Mouse (Mus musculus): ENCODE measurements around the gene Atg2b. TPM values are rescaled to one million over a fixed set of nuclear protein-coding genes. Genes with fewer than 3 reads are reported as not detected.

The Atg2b gene
- polyA plus RNA-seq, 1 experiment from 2014 or later: 15.8 TPM

- Histone ChIP-seq H3K27ac (no peak overlapping the region), H3K4me3 (no peak overlapping the region), H3K27me3 (replicated peaks) (no peaks in the 10 kb centered on the region), H3K9ac (no peak overlapping the region), H3K36me3 (replicated peaks) (no peaks in the 10 kb centered on the region), H3K4me1 (no peaks in the 10 kb centered on the region), H3K4me2 (no peak overlapping the region), H3K9me3 (no peaks in the 10 kb centered on the region)
- WGBS: 53% methylated on average over 9 of the region's 9 CpGs
- no peak for ATAC-seq (replicated peaks)
These were observed 102.5 kb downstream of the Atg2b start for GRCm38 (mm10) chr12:105582486-105582885.

GRCm38 (mm10) chr12:105580490-105580889 lies 104.5 kb downstream of the Atg2b start:
- Histone ChIP-seq H3K4me3 (no peak overlapping the region), H3K9ac (no peak overlapping the region), H3K36me3 (replicated peaks) (no peaks in the 10 kb centered on the region), H3K9me3 (no peaks in the 10 kb centered on the region), H3K4me1 (no peaks in the 10 kb centered on the region), H3K4me2 (no peak overlapping the region), H3K27ac (no peak overlapping the region), H3K27me3 (replicated peaks) (no peaks in the 10 kb centered on the region)
- ATAC-seq (replicated peaks): no peak
- 78% methylated on average over 17 of the region's 17 CpGs for WGBS

- Histone ChIP-seq H3K4me2 (no peak overlapping the region), H3K9me3 (no peaks in the 10 kb centered on the region), H3K9ac (no peak overlapping the region), H3K4me3 (no peak overlapping the region), H3K4me1 (no peaks in the 10 kb centered on the region), H3K27me3 (replicated peaks) (no peaks in the 10 kb centered on the region), H3K27ac (no peak overlapping the region), H3K36me3 (replicated peaks) (no peaks in the 10 kb centered on the region)
- 87% methylated on average over 4 of the region's 4 CpGs for WGBS
- ATAC-seq (replicated peaks): no peak
These were observed 110.7 kb downstream of the Atg2b start for GRCm38 (mm10) chr12:105574356-105574755.

- H3K27ac ChIP-seq: no peak overlapping the region
- H3K4me1 ChIP-seq: no peaks in the 10 kb centered on the region
- H3K4me2 ChIP-seq: no peak overlapping the region
- H3K9ac ChIP-seq: no peak overlapping the region
- no peaks in the 10 kb centered on the region for H3K9me3 ChIP-seq
- no peak for ATAC-seq (replicated peaks)
- no peaks in the 10 kb centered on the region for H3K36me3 ChIP-seq (replicated peaks)
- WGBS: 79% methylated on average over 2 of the region's 2 CpGs
- H3K4me3 ChIP-seq: no peak overlapping the region
- H3K27me3 ChIP-seq (replicated peaks): no peaks in the 10 kb centered on the region
These were observed 112.4 kb downstream of the Atg2b start for GRCm38 (mm10) chr12:105572622-105573021.

GRCm38 (mm10) chr12:105571867-105572266 lies 113.1 kb downstream of the Atg2b start:
- H3K36me3 ChIP-seq (replicated peaks): no peaks in the 10 kb centered on the region
- no peak overlapping the region for H3K9ac ChIP-seq
- H3K27me3 ChIP-seq (replicated peaks): no peaks in the 10 kb centered on the region
- H3K4me3 ChIP-seq: no peak overlapping the region
- no peak overlapping the region for H3K27ac ChIP-seq
- H3K9me3 ChIP-seq: no peaks in the 10 kb centered on the region
- 77% methylated on average over 3 of the region's 3 CpGs for WGBS
- no peak overlapping the region for H3K4me2 ChIP-seq
- no peaks in the 10 kb centered on the region for H3K4me1 ChIP-seq
- no peak for ATAC-seq (replicated peaks)

Other genes with a start within 250 kb of the Atg2b start
- gene D430019H16Rik, start 231.4 kb downstream of the Atg2b start, polyA plus RNA-seq (2015; fragmentation: Nextera tagmentation; extraction: Ambion mirVana): 15.3 and 15.5 TPM in 2 replicates
- gene Bdkrb2, start 122.0 kb downstream of the Atg2b start, polyA plus RNA-seq (2015; fragmentation: Nextera tagmentation; extraction: Ambion mirVana): 1.9 TPM in 2 replicates
- gene Bdkrb1, start 82.1 kb downstream of the Atg2b start, polyA plus RNA-seq (2015; fragmentation: Nextera tagmentation; extraction: Ambion mirVana): 0.19 TPM in 1 of 2 replicates, not detected in the other
- gene Gskip, start 382 bp downstream of the Atg2b start, polyA plus RNA-seq (2015; fragmentation: Nextera tagmentation; extraction: Ambion mirVana): 33.5 and 33.9 TPM in 2 replicates
- gene Ak7, start 20.8 kb upstream of the Atg2b start, polyA plus RNA-seq (2015; fragmentation: Nextera tagmentation; extraction: Ambion mirVana): 1.8 and 2.2 TPM in 2 replicates
- gene Papola, start 99.5 kb upstream of the Atg2b start, polyA plus RNA-seq (2015; fragmentation: Nextera tagmentation; extraction: Ambion mirVana): 163 and 167 TPM in 2 replicates